Mouse (Mus musculus): Measurements from ENCODE around the gene Sppl3. TPM values are rescaled to one million over a fixed set of nuclear protein-coding genes. Genes with fewer than 3 reads are reported as not detected.
A peak's percentile ranks its signal among the peaks of the same experiment; 100 is the strongest.

Sppl3 gene
- polyA plus RNA-seq, 1 experiment from 2014 or later, result 16.6 TPM

DNA sequence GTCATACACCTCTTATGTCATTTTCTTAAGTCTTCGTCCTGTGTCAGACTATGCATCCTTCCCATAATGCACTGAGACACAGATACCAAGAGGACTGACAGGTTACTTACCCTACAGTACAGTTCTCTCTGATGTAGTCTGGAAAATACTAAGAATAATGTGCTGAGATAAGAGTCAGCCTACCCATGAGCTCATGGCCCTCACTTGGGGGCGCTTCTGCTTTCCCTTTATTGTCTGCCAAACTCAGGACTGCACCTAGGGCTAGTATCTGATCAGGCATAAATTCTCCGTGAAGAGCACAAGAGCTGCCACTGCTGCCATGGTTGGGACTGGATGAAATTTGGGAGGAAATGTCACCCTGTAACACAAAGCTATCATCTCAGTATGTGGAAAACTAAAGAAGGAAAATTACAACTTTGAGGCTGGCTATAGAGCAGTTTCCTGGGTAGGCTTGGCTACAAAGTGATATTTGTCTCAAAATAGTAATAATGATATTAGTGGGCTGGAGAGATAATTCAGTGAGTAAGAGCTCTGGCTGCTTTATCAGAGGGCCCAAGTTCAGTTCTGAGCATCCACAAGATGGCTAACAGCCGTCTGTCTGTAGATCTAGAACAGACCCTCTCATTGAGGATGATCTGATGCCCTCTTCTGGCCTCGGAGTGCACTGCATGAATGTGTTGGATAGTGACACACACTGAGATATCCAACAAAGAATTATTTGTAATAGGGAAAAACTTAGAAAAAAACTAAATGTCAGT is 65.4 kb downstream of the Sppl3 start:
- H3K9ac ChIP-seq (replicated peaks; ENCODE audit: low read depth), result no peak overlapping the region
- H3K4me1 ChIP-seq (ENCODE audit: insufficient read depth, low read depth, low read length), result peaks cover 15% of the 10 kb centered on the region; the same call in 1 of the 2 replicates
- DNase-seq (ENCODE audit: low spot score), result peak; percentile 62
- WGBS, result 60% methylated on average over 5 of the region's 5 CpGs
- no peak overlapping the region for H3K4me2 ChIP-seq (replicated peaks; ENCODE audit: low read depth, low read length)
- 0 out of 2 replicates have a peak, but pooled peaks have one; percentile 35 for ATAC-seq
- no peaks in the 10 kb centered on the region for H3K9me3 ChIP-seq (ENCODE audit: low read length)
- no peaks in the 10 kb centered on the region for H3K27me3 ChIP-seq (replicated peaks; ENCODE audit: insufficient read depth, low read length)
- TF ChIP-seq EP300 (IDR thresholded peaks at IDR 0.05), result no peak
- TF ChIP-seq CTCF (IDR thresholded peaks at IDR 0.05), result peak; percentile 88
- H3K27ac ChIP-seq (ENCODE audit: low read length), result no peak overlapping the region
- H3K36me3 ChIP-seq (ENCODE audit: insufficient read depth, low read length), result 0 out of 2 replicates have a peak, but pooled peaks cover 10% of the 10 kb centered on the region
- no peak overlapping the region for H3K4me3 ChIP-seq (ENCODE audit: low read depth, low read length)

DNA sequence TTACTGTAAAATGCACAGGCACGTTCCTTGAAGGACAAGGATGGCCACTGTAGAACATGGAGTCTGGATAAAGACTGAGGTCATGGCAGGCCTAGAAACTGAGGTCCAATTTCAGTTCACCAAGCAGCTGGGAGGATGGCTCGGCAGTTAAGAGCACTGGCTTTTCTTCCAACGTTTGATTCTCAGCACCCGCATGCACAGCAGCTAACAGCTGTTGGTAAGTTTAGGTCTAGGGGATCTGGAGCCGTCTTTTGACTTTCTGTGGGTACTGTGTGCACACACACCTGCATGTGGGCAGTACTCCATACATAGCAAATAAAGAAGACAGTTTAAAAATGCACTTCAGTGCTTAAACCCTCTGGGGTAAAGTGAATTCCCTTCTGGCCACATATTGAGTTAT is 70.7 kb downstream of the Sppl3 start:
- Histone ChIP-seq H3K27ac (ENCODE audit: low read length) (no peak overlapping the region), H3K27me3 (replicated peaks; ENCODE audit: insufficient read depth, low read length) (no peaks in the 10 kb centered on the region), H3K4me1 (ENCODE audit: insufficient read depth, low read depth, low read length) (no peaks in the 10 kb centered on the region), H3K9ac (replicated peaks; ENCODE audit: low read depth) (no peak overlapping the region), H3K4me3 (ENCODE audit: low read depth, low read length) (no peak overlapping the region), H3K36me3 (ENCODE audit: insufficient read depth, low read length) (0 out of 2 replicates have a peak, but pooled peaks cover 17% of the 10 kb centered on the region), H3K9me3 (ENCODE audit: low read length) (no peaks in the 10 kb centered on the region), H3K4me2 (replicated peaks; ENCODE audit: low read depth, low read length) (no peak overlapping the region)
- TF ChIP-seq CTCF (IDR thresholded peaks at IDR 0.05), result no peak
- ATAC-seq (no peak), DNase-seq (ENCODE audit: low spot score) (no peak)
- 81% methylated on average over 5 of the region's 5 CpGs for WGBS

DNA sequence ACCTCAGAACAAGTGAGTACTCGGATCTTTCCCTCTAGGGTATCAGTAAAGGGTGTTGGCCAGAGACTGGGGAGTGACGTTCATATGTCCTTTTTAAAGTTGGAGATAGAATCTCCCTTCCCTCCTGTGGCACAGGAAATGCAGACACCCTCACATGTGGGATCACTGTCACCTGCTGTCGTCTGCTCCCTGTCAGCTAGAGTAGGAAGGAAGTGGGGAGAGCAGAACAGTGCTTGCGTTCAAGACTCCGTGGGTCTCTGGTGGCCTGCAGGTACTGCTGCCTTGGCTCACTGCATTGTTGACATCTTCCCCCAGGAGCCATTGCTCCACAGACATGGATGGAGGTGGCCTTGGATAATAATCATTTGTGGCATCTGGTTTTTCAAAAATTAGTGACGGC is 72.6 kb downstream of the Sppl3 start:
- H3K36me3 ChIP-seq (ENCODE audit: insufficient read depth, low read length), result peaks cover 23% of the 10 kb centered on the region; the same call in 1 of the 2 replicates
- 79% methylated on average over 6 of the region's 6 CpGs for WGBS
- no peak overlapping the region for H3K27ac ChIP-seq (ENCODE audit: low read length)
- no peaks in the 10 kb centered on the region for H3K27me3 ChIP-seq (replicated peaks; ENCODE audit: insufficient read depth, low read length)
- TF ChIP-seq CTCF (IDR thresholded peaks at IDR 0.05) (no peak), EP300 (IDR thresholded peaks at IDR 0.05) (no peak)
- no peak overlapping the region for H3K4me3 ChIP-seq (ENCODE audit: low read depth, low read length)
- no peak for DNase-seq (ENCODE audit: low spot score)
- ATAC-seq, result no peak
- H3K4me2 ChIP-seq (replicated peaks; ENCODE audit: low read depth, low read length), result no peak overlapping the region
- no peaks in the 10 kb centered on the region for H3K9me3 ChIP-seq (ENCODE audit: low read length)
- H3K4me1 ChIP-seq (ENCODE audit: insufficient read depth, low read depth, low read length), result no peaks in the 10 kb centered on the region
- no peak overlapping the region for H3K9ac ChIP-seq (replicated peaks; ENCODE audit: low read depth)

GRCm38 (mm10) chr5:115085675-115086074 is 74.7 kb downstream of the Sppl3 start:
- no peak for ATAC-seq
- Histone ChIP-seq H3K9ac (replicated peaks; ENCODE audit: low read depth) (no peak overlapping the region), H3K9me3 (ENCODE audit: low read length) (no peaks in the 10 kb centered on the region), H3K4me3 (ENCODE audit: low read depth, low read length) (no peak overlapping the region), H3K4me1 (ENCODE audit: insufficient read depth, low read depth, low read length) (no peaks in the 10 kb centered on the region), H3K4me2 (replicated peaks; ENCODE audit: low read depth, low read length) (no peak overlapping the region), H3K36me3 (ENCODE audit: insufficient read depth, low read length) (peaks cover 36% of the 10 kb centered on the region), H3K27ac (ENCODE audit: low read length) (no peak overlapping the region), H3K27me3 (replicated peaks; ENCODE audit: insufficient read depth, low read length) (no peaks in the 10 kb centered on the region)
- no peak for DNase-seq (ENCODE audit: low spot score)
- WGBS, result 89% methylated on average over 2 of the region's 2 CpGs
- TF ChIP-seq EP300 (IDR thresholded peaks at IDR 0.05), result no peak

GRCm38 (mm10) chr5:115089592-115090268 is 78.8 kb downstream of the Sppl3 start:
- TF ChIP-seq CTCF (IDR thresholded peaks at IDR 0.05) (0 out of 2 replicates have a peak, but pooled peaks have one; percentile 20), EP300 (IDR thresholded peaks at IDR 0.05) (no peak)
- no peak for ATAC-seq
- no peak overlapping the region for H3K9ac ChIP-seq (replicated peaks; ENCODE audit: low read depth)
- WGBS, result 94% methylated on average over 5 of the region's 5 CpGs
- H3K27ac ChIP-seq (ENCODE audit: low read length), result no peak overlapping the region
- peaks cover 26% of the 10 kb centered on the region for H3K36me3 ChIP-seq (ENCODE audit: insufficient read depth, low read length)
- H3K9me3 ChIP-seq (ENCODE audit: low read length), result no peaks in the 10 kb centered on the region
- DNase-seq (ENCODE audit: low spot score), result no peak
- H3K4me2 ChIP-seq (replicated peaks; ENCODE audit: low read depth, low read length), result no peak overlapping the region
- H3K4me3 ChIP-seq (ENCODE audit: low read depth, low read length), result no peak overlapping the region
- H3K27me3 ChIP-seq (replicated peaks; ENCODE audit: insufficient read depth, low read length), result no peaks in the 10 kb centered on the region
- no peaks in the 10 kb centered on the region for H3K4me1 ChIP-seq (ENCODE audit: insufficient read depth, low read depth, low read length)

DNA sequence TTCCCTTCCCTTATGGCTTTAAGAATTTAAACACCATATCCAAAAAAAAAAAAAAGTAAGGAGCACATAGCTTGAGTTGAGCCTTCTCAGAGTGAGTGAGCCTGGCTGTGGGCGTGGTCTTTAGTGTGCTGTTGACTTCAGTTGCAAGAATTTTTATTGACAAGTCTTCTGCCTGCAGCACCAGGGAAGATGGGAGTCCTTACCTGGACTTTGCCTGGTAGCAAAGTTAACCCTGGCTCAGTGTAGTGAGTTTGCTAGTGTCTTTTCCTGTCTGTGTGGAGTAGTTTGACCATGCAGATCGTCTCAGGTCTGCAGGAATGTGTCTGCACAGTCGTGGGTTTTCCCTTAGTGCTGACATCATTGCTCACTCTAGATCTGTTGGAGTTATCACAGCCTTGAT is 80.1 kb downstream of the Sppl3 start:
- DNase-seq (ENCODE audit: low spot score), result no peak
- Histone ChIP-seq H3K9ac (replicated peaks; ENCODE audit: low read depth) (no peak overlapping the region), H3K9me3 (ENCODE audit: low read length) (no peaks in the 10 kb centered on the region), H3K36me3 (ENCODE audit: insufficient read depth, low read length) (peaks cover 36% of the 10 kb centered on the region), H3K4me2 (replicated peaks; ENCODE audit: low read depth, low read length) (no peak overlapping the region), H3K4me3 (ENCODE audit: low read depth, low read length) (no peak overlapping the region), H3K27ac (ENCODE audit: low read length) (no peak overlapping the region), H3K27me3 (replicated peaks; ENCODE audit: insufficient read depth, low read length) (no peaks in the 10 kb centered on the region), H3K4me1 (ENCODE audit: insufficient read depth, low read depth, low read length) (no peaks in the 10 kb centered on the region)
- no peak for TF ChIP-seq CTCF (IDR thresholded peaks at IDR 0.05)
- TF ChIP-seq EP300 (IDR thresholded peaks at IDR 0.05), result no peak
- ATAC-seq, result no peak
- WGBS, result 67% methylated on average over 3 of the region's 3 CpGs

Data from lung, postnatal 0 days (tissue).